Mouse (Mus musculus): ENCODE data around the gene Ptgdr2. TPM values are rescaled to one million over a fixed set of nuclear protein-coding genes. Genes with fewer than 3 reads are reported as not detected.
A peak's percentile ranks its signal among the peaks of the same experiment; 100 is the strongest.

The Ptgdr2 gene
- polyA plus RNA-seq, 1 experiment from 2014 or later: 0.36 TPM

- H3K36me3 ChIP-seq (ENCODE audit: insufficient read depth, low read length): 0 out of 2 replicates have a peak, but pooled peaks cover 4% of the 10 kb centered on the region
- ATAC-seq: peak; percentile 61
- H3K4me2 ChIP-seq (replicated peaks; ENCODE audit: low read depth, low read length): no peak overlapping the region
- no peak overlapping the region for H3K9ac ChIP-seq (replicated peaks; ENCODE audit: low read depth)
- H3K27me3 ChIP-seq (replicated peaks; ENCODE audit: insufficient read depth, low read length): no peaks in the 10 kb centered on the region
- WGBS: 38% methylated on average over 6 of the region's 6 CpGs
- peak; percentile 88 for DNase-seq (ENCODE audit: low spot score)
- H3K9me3 ChIP-seq (ENCODE audit: low read length): no peaks in the 10 kb centered on the region
- TF ChIP-seq CTCF (IDR thresholded peaks at IDR 0.05): no peak
- peak; percentile 67 for TF ChIP-seq EP300 (IDR thresholded peaks at IDR 0.05)
- H3K4me3 ChIP-seq (ENCODE audit: low read depth, low read length): no peak overlapping the region
- H3K27ac ChIP-seq (ENCODE audit: low read length): peak overlapping the region; percentile 73
- H3K4me1 ChIP-seq (ENCODE audit: insufficient read depth, low read depth, low read length): no peaks in the 10 kb centered on the region
Measured at GRCm38 (mm10) chr19:10909087-10909721, 27.8 kb upstream of the Ptgdr2 start.

DNA sequence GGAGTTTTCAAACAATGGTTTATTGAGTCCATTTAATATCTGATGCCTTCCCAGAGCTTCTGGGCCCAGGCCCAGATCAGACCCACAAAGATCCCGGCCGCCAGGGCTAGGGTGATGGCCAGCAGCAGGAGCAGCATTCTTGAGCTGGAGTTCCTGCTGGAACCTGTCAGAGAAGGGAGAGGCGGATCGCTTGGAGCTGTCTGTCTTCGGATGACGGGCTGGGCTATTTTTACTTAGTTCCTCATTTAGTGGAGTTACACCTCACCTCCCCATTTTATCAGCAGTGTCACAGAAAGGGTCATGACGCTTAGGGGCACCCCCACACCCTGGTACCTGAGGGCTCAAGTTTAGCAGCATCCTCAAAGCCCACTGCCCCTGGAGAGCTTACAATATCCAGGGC, 22.7 kb upstream of the Ptgdr2 start:
- Histone ChIP-seq H3K4me1 (ENCODE audit: insufficient read depth, low read depth, low read length) (no peaks in the 10 kb centered on the region), H3K9ac (replicated peaks; ENCODE audit: low read depth) (no peak overlapping the region), H3K4me2 (replicated peaks; ENCODE audit: low read depth, low read length) (no peak overlapping the region), H3K27ac (ENCODE audit: low read length) (no peak overlapping the region), H3K9me3 (ENCODE audit: low read length) (no peaks in the 10 kb centered on the region), H3K27me3 (replicated peaks; ENCODE audit: insufficient read depth, low read length) (no peaks in the 10 kb centered on the region), H3K4me3 (ENCODE audit: low read depth, low read length) (no peak overlapping the region), H3K36me3 (ENCODE audit: insufficient read depth, low read length) (no peaks in the 10 kb centered on the region)
- DNase-seq (ENCODE audit: low spot score) (peak; percentile 42), ATAC-seq (no peak)
- 45% methylated on average over 7 of the region's 7 CpGs for WGBS
- no peak for TF ChIP-seq EP300 (IDR thresholded peaks at IDR 0.05)
- TF ChIP-seq CTCF (IDR thresholded peaks at IDR 0.05): no peak

DNA sequence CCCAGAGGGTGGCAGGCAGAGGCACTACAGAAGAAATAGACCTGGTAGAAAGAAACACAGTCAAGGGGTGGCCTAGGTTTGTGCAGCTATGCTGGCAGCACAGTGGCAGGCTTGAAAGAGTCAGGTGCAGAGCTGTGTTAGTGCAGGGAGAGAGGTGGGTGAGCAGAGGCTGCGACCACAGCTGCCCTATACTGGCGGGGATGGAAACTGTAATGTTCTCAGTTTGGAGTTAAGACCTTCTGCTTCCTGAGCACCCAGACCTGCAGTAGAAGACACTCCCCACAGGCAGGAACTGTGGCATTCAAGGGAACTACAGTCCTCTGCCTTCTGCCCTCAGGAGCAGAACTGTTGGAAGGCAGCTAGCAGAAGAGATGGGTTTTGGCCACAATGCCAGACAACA, 22.1 kb upstream of the Ptgdr2 start:
- Histone ChIP-seq H3K36me3 (ENCODE audit: insufficient read depth, low read length) (no peaks in the 10 kb centered on the region), H3K9ac (replicated peaks; ENCODE audit: low read depth) (no peak overlapping the region), H3K9me3 (ENCODE audit: low read length) (no peaks in the 10 kb centered on the region), H3K4me2 (replicated peaks; ENCODE audit: low read depth, low read length) (no peak overlapping the region), H3K4me1 (ENCODE audit: insufficient read depth, low read depth, low read length) (no peaks in the 10 kb centered on the region), H3K27me3 (replicated peaks; ENCODE audit: insufficient read depth, low read length) (no peaks in the 10 kb centered on the region), H3K27ac (ENCODE audit: low read length) (no peak overlapping the region), H3K4me3 (ENCODE audit: low read depth, low read length) (no peak overlapping the region)
- ATAC-seq (no peak), DNase-seq (ENCODE audit: low spot score) (no peak)
- WGBS: 59% methylated on average over 2 of the region's 2 CpGs
- TF ChIP-seq EP300 (IDR thresholded peaks at IDR 0.05) (no peak), CTCF (IDR thresholded peaks at IDR 0.05) (no peak)

DNA sequence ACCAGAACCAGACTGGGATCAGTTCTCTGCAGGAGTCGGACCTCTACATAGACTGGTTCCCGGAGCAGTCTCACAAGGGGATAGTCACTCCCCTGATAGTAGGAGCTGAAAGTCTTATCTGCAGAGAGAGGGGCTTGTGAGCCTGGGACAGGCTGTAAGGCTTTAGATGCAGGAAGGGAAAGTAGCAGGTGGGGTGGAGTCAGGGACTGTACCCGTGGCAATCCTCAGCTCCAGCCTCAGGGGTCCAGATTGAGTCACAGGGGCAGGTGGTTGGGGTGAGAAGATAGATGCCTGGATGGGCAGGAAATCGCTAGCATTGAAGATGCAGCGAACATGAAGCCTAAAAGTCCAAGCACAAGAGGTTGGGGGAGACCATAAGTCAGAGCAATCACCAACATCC, 20.5 kb upstream of the Ptgdr2 start:
- Histone ChIP-seq H3K9ac (replicated peaks; ENCODE audit: low read depth) (no peak overlapping the region), H3K4me3 (ENCODE audit: low read depth, low read length) (no peak overlapping the region), H3K9me3 (ENCODE audit: low read length) (no peaks in the 10 kb centered on the region), H3K36me3 (ENCODE audit: insufficient read depth, low read length) (no peaks in the 10 kb centered on the region), H3K27ac (ENCODE audit: low read length) (no peak overlapping the region), H3K27me3 (replicated peaks; ENCODE audit: insufficient read depth, low read length) (no peaks in the 10 kb centered on the region), H3K4me1 (ENCODE audit: insufficient read depth, low read depth, low read length) (no peaks in the 10 kb centered on the region), H3K4me2 (replicated peaks; ENCODE audit: low read depth, low read length) (no peak overlapping the region)
- 46% methylated on average over 5 of the region's 5 CpGs for WGBS
- ATAC-seq: no peak
- TF ChIP-seq EP300 (IDR thresholded peaks at IDR 0.05) (no peak), CTCF (IDR thresholded peaks at IDR 0.05) (no peak)
- no peak for DNase-seq (ENCODE audit: low spot score)

GRCm38 (mm10) chr19:10918321-10918991, 18.5 kb upstream of the Ptgdr2 start:
- WGBS: 79% methylated on average over 10 of the region's 10 CpGs
- 0 out of 2 replicates have a peak, but pooled peaks have one; percentile 16 for ATAC-seq
- Histone ChIP-seq H3K27ac (ENCODE audit: low read length) (no peak overlapping the region), H3K4me3 (ENCODE audit: low read depth, low read length) (no peak overlapping the region), H3K9ac (replicated peaks; ENCODE audit: low read depth) (no peak overlapping the region), H3K27me3 (replicated peaks; ENCODE audit: insufficient read depth, low read length) (no peaks in the 10 kb centered on the region), H3K36me3 (ENCODE audit: insufficient read depth, low read length) (no peaks in the 10 kb centered on the region), H3K9me3 (ENCODE audit: low read length) (no peaks in the 10 kb centered on the region), H3K4me2 (replicated peaks; ENCODE audit: low read depth, low read length) (no peak overlapping the region), H3K4me1 (ENCODE audit: insufficient read depth, low read depth, low read length) (no peaks in the 10 kb centered on the region)
- no peak for DNase-seq (ENCODE audit: low spot score)
- TF ChIP-seq EP300 (IDR thresholded peaks at IDR 0.05): no peak
- no peak for TF ChIP-seq CTCF (IDR thresholded peaks at IDR 0.05)

DNA sequence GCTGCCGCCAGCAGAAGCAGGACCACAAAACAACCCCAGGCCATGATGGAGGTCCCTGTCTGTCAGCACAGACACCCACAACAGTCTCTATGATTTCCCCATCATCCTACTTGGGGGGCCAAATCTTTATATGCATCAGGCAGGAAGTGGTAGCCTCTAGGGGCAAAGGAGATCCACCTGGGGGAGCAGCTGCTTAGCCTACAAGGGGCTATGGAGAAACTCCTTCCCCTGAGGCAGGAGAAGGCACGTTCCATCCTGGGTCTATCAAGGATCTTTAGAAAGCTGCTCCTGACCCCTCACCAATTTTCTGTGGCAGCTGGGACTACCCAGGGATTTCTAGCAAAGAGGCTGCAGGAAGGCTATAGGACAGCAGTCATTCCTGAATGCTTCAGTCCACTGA, 16.4 kb upstream of the Ptgdr2 start, which contains the start of gene Zp1:
Gene Zp1 (minus strand): TSS at position 101 of the 400 bp plus-strand sequence.
- Histone ChIP-seq H3K4me3 (ENCODE audit: low read depth, low read length) (no peak within 1 kb of the TSS), H3K4me2 (replicated peaks; ENCODE audit: low read depth, low read length) (no peak within 1 kb of the TSS), H3K9ac (replicated peaks; ENCODE audit: low read depth) (no peak within 1 kb of the TSS), H3K36me3 (ENCODE audit: insufficient read depth, low read length) (no peaks in the 10 kb centered on the region), H3K4me1 (ENCODE audit: insufficient read depth, low read depth, low read length) (no peaks in the 10 kb centered on the region), H3K27me3 (replicated peaks; ENCODE audit: insufficient read depth, low read length) (no peaks in the 10 kb centered on the region), H3K9me3 (ENCODE audit: low read length) (no peaks in the 10 kb centered on the region), H3K27ac (ENCODE audit: low read length) (no peak within 1 kb of the TSS)
- DNase-seq (ENCODE audit: low spot score) (no peak), ATAC-seq (no peak)
- no peak for TF ChIP-seq CTCF (IDR thresholded peaks at IDR 0.05)
- no peak for TF ChIP-seq EP300 (IDR thresholded peaks at IDR 0.05)
- WGBS: 71% methylated on average over 2 of the region's 2 CpGs

Data from lung, postnatal 0 days (tissue).